Mouse (Mus musculus) MEL (cell line): ENCODE data around the gene Frmd4b. TPM values are rescaled to one million over a fixed set of nuclear protein-coding genes. Genes with fewer than 3 reads are reported as not detected.

Experiments used
- DNase-seq: peaks from one replicate; pipeline ENCODE4 v3.0.0; 2011; ENCODE audit warnings: low read depth, low spot score
- H3K27ac ChIP-seq: 2 replicates; pipeline ENCODE4 v1.5.1; 2012; ENCODE audit warnings: low read depth, mild to moderate bottlenecking, control low read depth, low read length, moderate library complexity; ENCODE audit not compliant: control insufficient read depth
- H3K27me3 ChIP-seq, 2 experiments: fragments of 150-350 bp in 1 of 2; sonication (generic) in 1 of 2; 2 replicates each; pipeline ENCODE4 v1.6.1; 2012; ENCODE audit warnings: low read length in 2 of 2, mild to moderate bottlenecking in 2 of 2, improper control_type of control experiment in 1 of 2, moderate library complexity in 1 of 2; ENCODE audit not compliant: insufficient read depth in 2 of 2, control insufficient read depth in 1 of 2
- H3K36me3 ChIP-seq, 2 experiments: 2 replicates each; pipeline ENCODE4 v1.6.1; 2012 to 2014; ENCODE audit warnings: low read length in 2 of 2, improper control_type of control experiment in 1 of 2, inconsistent platforms in 1 of 2, mild to moderate bottlenecking in 1 of 2; ENCODE audit not compliant: insufficient read depth in 2 of 2, control insufficient read depth in 1 of 2
- H3K4me1 ChIP-seq, 2 experiments: fragments of 150-350 bp in 1 of 2; sonication (generic) in 1 of 2; 2 replicates each; pipeline ENCODE4 v1.6.1; 2012; ENCODE audit warnings: low read length in 2 of 2, improper control_type of control experiment in 1 of 2, mild to moderate bottlenecking in 1 of 2; ENCODE audit not compliant: insufficient read depth in 2 of 2, control insufficient read depth in 1 of 2
- H3K4me3 ChIP-seq, 2 experiments: fragments of 150-350 bp in 1 of 2; sonication (generic) in 1 of 2; 2 replicates each; pipeline ENCODE4 v1.5.1; 2012; ENCODE audit warnings: low read depth in 2 of 2, low read length in 2 of 2, mild to moderate bottlenecking in 2 of 2, moderate library complexity in 2 of 2, control low read depth in 1 of 2, improper control_type of control experiment in 1 of 2; ENCODE audit not compliant: control insufficient read depth in 1 of 2, insufficient read depth in 1 of 2
- H3K79me2 ChIP-seq: 2 replicates; pipeline ENCODE4 v1.6.1; 2012; ENCODE audit warnings: mild to moderate bottlenecking, low read length, moderate library complexity; ENCODE audit not compliant: control insufficient read depth, poor library complexity, insufficient read depth
- H3K9ac ChIP-seq: 2 replicates; pipeline ENCODE4 v1.6.1; 2012; ENCODE audit warnings: low read depth, mild to moderate bottlenecking, control low read depth, low read length, moderate library complexity; ENCODE audit not compliant: control insufficient read depth, poor library complexity, severe bottlenecking
- H3K9me3 ChIP-seq: fragments of 150-350 bp; sonication (generic); replicated peaks from 2 replicates; pipeline ENCODE4 v1.6.1; 2012; ENCODE audit warnings: mild to moderate bottlenecking, low read length, improper control_type of control experiment, moderate library complexity; ENCODE audit not compliant: insufficient read depth
- CTCF ChIP-seq, 3 experiments: IDR thresholded peaks in 2 of 3; conservative IDR thresholded peaks in 1 of 3; 2 replicates each; pipeline ENCODE4 v1.5.1; 2011 to 2012; ENCODE audit warnings: low read length in 3 of 3, low read depth in 2 of 3, mild to moderate bottlenecking in 2 of 3, improper control_type of control experiment in 1 of 3, inconsistent platforms in 1 of 3, mixed read lengths in 1 of 3, moderate library complexity in 1 of 3; ENCODE audit not compliant: control insufficient read depth in 1 of 3, insufficient read depth in 1 of 3, poor library complexity in 1 of 3, severe bottlenecking in 1 of 3
- GABPA ChIP-seq: IDR thresholded peaks from 2 replicates; pipeline ENCODE4 v1.6.1; 2012; ENCODE audit warnings: low read depth, mild to moderate bottlenecking, inconsistent platforms, low read length, improper control_type of control experiment, moderate library complexity
- HCFC1 ChIP-seq: IDR thresholded peaks from 2 replicates; pipeline ENCODE4 v1.6.1; 2012; ENCODE audit warnings: low read depth, mild to moderate bottlenecking, inconsistent platforms, low read length, improper control_type of control experiment, moderate library complexity
- MXI1 ChIP-seq: IDR thresholded peaks from 2 replicates; pipeline ENCODE4 v1.6.1; 2011; ENCODE audit warnings: mild to moderate bottlenecking, low read depth, low read length, improper control_type of control experiment
- NRF1 ChIP-seq: IDR thresholded peaks from 2 replicates; pipeline ENCODE4 v1.6.1; 2014; ENCODE audit warnings: low read depth, mild to moderate bottlenecking, inconsistent platforms, low read length, improper control_type of control experiment, moderate library complexity; ENCODE audit not compliant: poor library complexity, insufficient read depth, severe bottlenecking
- POLR2A ChIP-seq, 2 experiments: IDR thresholded peaks; 2 replicates each; pipeline ENCODE4 v1.6.1; 2011 to 2012; ENCODE audit warnings: low read length in 2 of 2, mild to moderate bottlenecking in 2 of 2, control low read depth in 1 of 2, improper control_type of control experiment in 1 of 2, low read depth in 1 of 2, moderate library complexity in 1 of 2; ENCODE audit not compliant: control insufficient read depth in 1 of 2, insufficient read depth in 1 of 2, poor library complexity in 1 of 2
- POLR2AphosphoS2 ChIP-seq: IDR thresholded peaks from 2 replicates; pipeline ENCODE4 v1.6.1; 2011; ENCODE audit warnings: low read length, improper control_type of control experiment
- POLR2AphosphoS5 ChIP-seq: IDR thresholded peaks from 2 replicates; pipeline ENCODE4 v1.6.1; 2012; ENCODE audit warnings: low read depth, borderline replicate concordance, mild to moderate bottlenecking, inconsistent platforms, low read length, moderate library complexity, mixed read lengths
- TBP ChIP-seq: IDR thresholded peaks from 2 replicates; pipeline ENCODE4 v1.8.0; 2011; ENCODE audit warnings: low read depth, low read length, improper control_type of control experiment
- USF1 ChIP-seq: IDR thresholded peaks from 2 replicates; pipeline ENCODE4 v1.6.1; 2014; ENCODE audit warnings: low read depth, mild to moderate bottlenecking, inconsistent platforms, low read length, improper control_type of control experiment, moderate library complexity
- ZKSCAN1 ChIP-seq: IDR thresholded peaks from 2 replicates; pipeline ENCODE4 v1.6.1; 2012; ENCODE audit warnings: low read depth, mild to moderate bottlenecking, inconsistent platforms, low read length, improper control_type of control experiment, moderate library complexity
- ZMIZ1 ChIP-seq: IDR thresholded peaks from 2 replicates; pipeline ENCODE4 v1.6.1; 2012; ENCODE audit warnings: low read depth, mild to moderate bottlenecking, inconsistent platforms, low read length, improper control_type of control experiment, moderate library complexity
- polyA plus RNA-seq, 2 experiments: library from polyadenylated mRNA; stranded (reverse) in 1 of 2; unstranded in 1 of 2; fragments of >175 nt in 1 of 2; fragments of >200 nt in 1 of 2; gene quantifications; 2 replicates each; pipeline versions ENCODE4 v1.2.1 to v1.2.4; 2012; ENCODE audit warnings: low replicate concordance in 2 of 2, low read depth in 1 of 2; ENCODE audit not compliant: insufficient read length in 2 of 2, insufficient read depth in 1 of 2, missing spikeins in 1 of 2
- total RNA-seq: library from RNA; depleted of rRNA; stranded (reverse); fragments of 300-350 nt; gene quantifications from 2 replicates; pipeline ENCODE4 v1.2.3, GENCODE M21; 2012

The Frmd4b gene
- total and polyA plus RNA-seq, 3 experiments: 0.18 TPM; not detected in 2

- DNase-seq: no peak
- Histone ChIP-seq H3K9ac (no peak overlapping the region), H3K4me3 (no peak overlapping the region), H3K36me3 (no peaks in the 10 kb centered on the region), H3K27ac (no peak overlapping the region), H3K4me1 (no peaks in the 10 kb centered on the region), H3K79me2 (no peaks in the 10 kb centered on the region), H3K27me3 (0 out of 4 replicates have a peak, but pooled peaks cover 0 to 2% of the 10 kb centered on the region in 2 experiments)
- TF ChIP-seq ZMIZ1: no peak
- TF ChIP-seq, all 39 proteins: peak for 0
- no peaks in the 10 kb centered on the region for H3K9me3 ChIP-seq
These were observed 299.4 kb downstream of the Frmd4b start for GRCm38 (mm10) chr6:97317956-97318355.

- no peak overlapping the region for H3K4me3 ChIP-seq
- no peak overlapping the region for H3K27ac ChIP-seq
- TF ChIP-seq HCFC1: no peak
- no peaks in the 10 kb centered on the region for H3K79me2 ChIP-seq
- no peaks in the 10 kb centered on the region for H3K4me1 ChIP-seq
- H3K27me3 ChIP-seq: 0 out of 4 replicates have a peak, but pooled peaks cover 0 to 2% of the 10 kb centered on the region in 2 experiments
- DNase-seq: no peak
- H3K36me3 ChIP-seq: peaks cover 0 to 2% of the 10 kb centered on the region in 2 experiments; a peak in 1 of 4 replicates
- H3K9me3 ChIP-seq: no peaks in the 10 kb centered on the region
- no peak overlapping the region for H3K9ac ChIP-seq
These were observed 300.6 kb downstream of the Frmd4b start for GRCm38 (mm10) chr6:97316716-97317115.

GRCm38 (mm10) chr6:97315311-97315710 lies 302.0 kb downstream of the Frmd4b start:
- 0 out of 4 replicates have a peak, but pooled peaks cover 0 to 2% of the 10 kb centered on the region in 2 experiments for H3K27me3 ChIP-seq
- no peak overlapping the region for H3K9ac ChIP-seq
- peaks cover 0 to 4% of the 10 kb centered on the region in 2 experiments; a peak in 2 of 4 replicates for H3K4me1 ChIP-seq
- H3K4me3 ChIP-seq: no peak overlapping the region
- no peaks in the 10 kb centered on the region for H3K9me3 ChIP-seq
- no peak overlapping the region for H3K27ac ChIP-seq
- H3K36me3 ChIP-seq: peaks cover 0 to 2% of the 10 kb centered on the region in 2 experiments; a peak in 1 of 4 replicates
- TF ChIP-seq ZKSCAN1: no peak
- no peak for TF ChIP-seq TBP
- no peak for TF ChIP-seq POLR2AphosphoS2
- no peak for TF ChIP-seq NRF1
- TF ChIP-seq MXI1: no peak
- no peak for TF ChIP-seq HCFC1
- no peak for TF ChIP-seq ZMIZ1
- no peak for TF ChIP-seq POLR2A (IDR thresholded peaks at IDR 0.05; ENCODE audit: control insufficient read depth in 1 of 2, insufficient read depth in 1 of 2, low read depth in 1 of 2, low read length in 2 of 2, poor library complexity in 1 of 2)
- no peak for TF ChIP-seq GABPA
- TF ChIP-seq USF1: no peak
- no peak for TF ChIP-seq CTCF (IDR thresholded peaks at IDR 0.05 in 2 of 3, conservative IDR thresholded peaks at IDR 0.05 in 1 of 3; ENCODE audit: control insufficient read depth in 1 of 3, insufficient read depth in 1 of 3, low read depth in 2 of 3, low read length in 3 of 3, poor library complexity in 1 of 3, severe bottlenecking in 1 of 3)
- TF ChIP-seq POLR2AphosphoS5: no peak
- TF ChIP-seq, all 39 proteins: peak for 0
- H3K79me2 ChIP-seq: no peaks in the 10 kb centered on the region
- DNase-seq: no peak
